Mouse (Mus musculus) forebrain, embryonic 12.5 days (tissue): ENCODE measurements at regions not wholly inside any gene's neighbourhood (a gene's known extent, or its start where the extent isn't known, plus 50 kb on each side); places are given as distances from the start of the nearest gene placed in this dataset.
"Not testable (repeated sequence)": the region's sequence is repeated elsewhere in the genome, so short reads cannot be mapped to it uniquely, and the experiment has no call there.

Experiments
- ATAC-seq: fragments of 200-750 bp; cut with Nextera tagmentation; 2 replicates; pipeline ENCODE4 v1.8.0; 2017; ENCODE audit warnings: moderate TSS enrichment; ENCODE audit not compliant: low FRiP score
- H3K27ac ChIP-seq: fragments of 300-500 bp; sonication (generic); 2 replicates; pipeline ENCODE4 v1.5.1; 2016; ENCODE audit warnings: mild to moderate bottlenecking
- H3K27me3 ChIP-seq: fragments of 300-500 bp; sonication (generic); 2 replicates; pipeline ENCODE4 v1.6.1; 2016; ENCODE audit warnings: mild to moderate bottlenecking
- H3K36me3 ChIP-seq: fragments of 300-500 bp; sonication (generic); replicated peaks from 2 replicates; pipeline ENCODE4 v1.6.1; 2016; ENCODE audit warnings: mild to moderate bottlenecking
- H3K4me1 ChIP-seq: fragments of 300-500 bp; sonication (generic); 2 replicates; pipeline ENCODE4 v1.6.1; 2016
- H3K4me2 ChIP-seq: fragments of 300-500 bp; sonication (generic); 2 replicates; pipeline ENCODE4 v1.6.1; 2016; ENCODE audit warnings: mild to moderate bottlenecking, moderate library complexity
- H3K4me3 ChIP-seq: fragments of 300-500 bp; sonication (generic); replicated peaks from 2 replicates; pipeline ENCODE4 v1.5.1; 2016; ENCODE audit warnings: mild to moderate bottlenecking
- H3K9ac ChIP-seq: fragments of 300-500 bp; sonication (generic); 2 replicates; pipeline ENCODE4 v1.6.1; 2016; ENCODE audit warnings: mild to moderate bottlenecking
- H3K9me3 ChIP-seq: fragments of 300-500 bp; sonication (generic); 2 replicates; pipeline ENCODE4 v1.6.1; 2016
- WGBS: fragments of 180-500 bp; shearing (Covaris S2); methylation state at CpG from one replicate; pipeline ENCODE4 v1.1.7; 2016; 5-methylcytosine and 5-hydroxymethylcytosine counted together

- H3K27ac ChIP-seq: no peak overlapping the region
- H3K4me1 ChIP-seq: no peaks in the 10 kb centered on the region
- ATAC-seq: no peak
- 84% methylated on average over 7 of the region's 7 CpGs for WGBS
- no peak overlapping the region for H3K4me3 ChIP-seq
- H3K9me3 ChIP-seq: no peaks in the 10 kb centered on the region
- H3K36me3 ChIP-seq: no peaks in the 10 kb centered on the region
- no peak overlapping the region for H3K4me2 ChIP-seq
- H3K27me3 ChIP-seq: no peaks in the 10 kb centered on the region
- no peak overlapping the region for H3K9ac ChIP-seq
Measured at GRCm38 (mm10) chr4:105844675-105845466, 55.2 kb downstream of the Gm12728 start.

- H3K4me3 ChIP-seq, H3K4me2 ChIP-seq, H3K27me3 ChIP-seq, H3K9me3 ChIP-seq, ATAC-seq, H3K27ac ChIP-seq, H3K36me3 ChIP-seq, H3K4me1 ChIP-seq, H3K9ac ChIP-seq: not testable (repeated sequence)
- WGBS: 89% methylated on average over 3 of the region's 3 CpGs
Measured at GRCm38 (mm10) chr4:105845998-105846989, 56.6 kb downstream of the Gm12728 start.

- 92% methylated on average over 6 of the region's 6 CpGs for WGBS
- Histone ChIP-seq H3K36me3 (no peaks in the 10 kb centered on the region), H3K9ac (no peak overlapping the region), H3K27me3 (no peaks in the 10 kb centered on the region), H3K9me3 (no peaks in the 10 kb centered on the region), H3K4me3 (no peak overlapping the region), H3K4me2 (no peak overlapping the region), H3K27ac (no peak overlapping the region), H3K4me1 (no peaks in the 10 kb centered on the region)
- ATAC-seq: no peak
Measured at GRCm38 (mm10) chr4:105853086-105853485, 63.4 kb downstream of the Gm12728 start.

- Histone ChIP-seq H3K36me3 (no peaks in the 10 kb centered on the region), H3K4me1 (no peaks in the 10 kb centered on the region), H3K9me3 (no peaks in the 10 kb centered on the region), H3K9ac (no peak overlapping the region), H3K27ac (no peak overlapping the region), H3K4me3 (no peak overlapping the region), H3K4me2 (no peak overlapping the region), H3K27me3 (no peaks in the 10 kb centered on the region)
- no peak for ATAC-seq
- whole genome bisulfite sequencing: 83% methylated on average over 15 of the region's 15 CpGs
Measured at GRCm38 (mm10) chr4:105859052-105859864, 69.6 kb downstream of the Gm12728 start.

GRCm38 (mm10) chr4:105860930-105861653, 71.4 kb downstream of the Gm12728 start:
- H3K27me3 ChIP-seq: no peaks in the 10 kb centered on the region
- no peak overlapping the region for H3K4me3 ChIP-seq
- no peaks in the 10 kb centered on the region for H3K4me1 ChIP-seq
- H3K4me2 ChIP-seq: no peak overlapping the region
- no peaks in the 10 kb centered on the region for H3K36me3 ChIP-seq
- 78% methylated on average over 11 of the region's 11 CpGs for WGBS
- ATAC-seq: no peak
- no peak overlapping the region for H3K9ac ChIP-seq
- H3K9me3 ChIP-seq: no peaks in the 10 kb centered on the region
- H3K27ac ChIP-seq: no peak overlapping the region

- H3K27me3 ChIP-seq: no peaks in the 10 kb centered on the region
- H3K4me3 ChIP-seq: no peak overlapping the region
- no peaks in the 10 kb centered on the region for H3K9me3 ChIP-seq
- no peak overlapping the region for H3K9ac ChIP-seq
- H3K4me1 ChIP-seq: no peaks in the 10 kb centered on the region
- ATAC-seq: no peak
- no peak overlapping the region for H3K4me2 ChIP-seq
- no peaks in the 10 kb centered on the region for H3K36me3 ChIP-seq
- no peak overlapping the region for H3K27ac ChIP-seq
Measured at GRCm38 (mm10) chr4:105861654-105862037, 72.0 kb downstream of the Gm12728 start.

- H3K36me3 ChIP-seq: no peaks in the 10 kb centered on the region
- no peak overlapping the region for H3K27ac ChIP-seq
- no peaks in the 10 kb centered on the region for H3K27me3 ChIP-seq
- H3K4me2 ChIP-seq: no peak overlapping the region
- WGBS: 87% methylated on average over 3 of the region's 3 CpGs
- no peak overlapping the region for H3K9ac ChIP-seq
- no peak for ATAC-seq
- no peak overlapping the region for H3K4me3 ChIP-seq
- H3K9me3 ChIP-seq: no peaks in the 10 kb centered on the region
- H3K4me1 ChIP-seq: no peaks in the 10 kb centered on the region
Measured at GRCm38 (mm10) chr4:105870512-105870911, 80.8 kb downstream of the Gm12728 start.

- no peaks in the 10 kb centered on the region for H3K9me3 ChIP-seq
- no peak overlapping the region for H3K9ac ChIP-seq
- WGBS: 83% methylated on average over 5 of the region's 5 CpGs
- no peaks in the 10 kb centered on the region for H3K36me3 ChIP-seq
- no peak for ATAC-seq
- H3K27ac ChIP-seq: no peak overlapping the region
- H3K4me3 ChIP-seq: no peak overlapping the region
- H3K4me2 ChIP-seq: no peak overlapping the region
- H3K4me1 ChIP-seq: peaks cover 4% of the 10 kb centered on the region; the same call in 1 of the 2 replicates
- no peaks in the 10 kb centered on the region for H3K27me3 ChIP-seq
Measured at GRCm38 (mm10) chr4:105877246-105877645, 87.6 kb downstream of the Gm12728 start.

- Histone ChIP-seq H3K9me3 (no peaks in the 10 kb centered on the region), H3K4me1 (peaks cover 4% of the 10 kb centered on the region; the same call in 1 of the 2 replicates), H3K36me3 (no peaks in the 10 kb centered on the region), H3K9ac (no peak overlapping the region), H3K27me3 (no peaks in the 10 kb centered on the region), H3K4me3 (no peak overlapping the region), H3K4me2 (no peak overlapping the region), H3K27ac (no peak overlapping the region)
- no peak for ATAC-seq
- WGBS: 79% methylated on average over 3 of the region's 3 CpGs
Measured at GRCm38 (mm10) chr4:105879891-105880290, 90.2 kb downstream of the Gm12728 start.

- Histone ChIP-seq H3K4me2 (no peak overlapping the region), H3K9ac (no peak overlapping the region), H3K4me3 (no peak overlapping the region), H3K27ac (no peak overlapping the region), H3K4me1 (peaks cover 4% of the 10 kb centered on the region; the same call in 1 of the 2 replicates), H3K27me3 (no peaks in the 10 kb centered on the region), H3K9me3 (no peaks in the 10 kb centered on the region), H3K36me3 (no peaks in the 10 kb centered on the region)
- 57% methylated on average over 3 of the region's 3 CpGs for WGBS
- no peak for ATAC-seq
Measured at GRCm38 (mm10) chr4:105884791-105885190, 95.1 kb downstream of the Gm12728 start.

GRCm38 (mm10) chr4:105891438-105891837, 101.8 kb downstream of the Gm12728 start:
- ATAC-seq: no peak
- 93% methylated on average over 4 of the region's 4 CpGs for WGBS
- Histone ChIP-seq H3K9ac (no peak overlapping the region), H3K4me1 (no peaks in the 10 kb centered on the region), H3K9me3 (no peaks in the 10 kb centered on the region), H3K27ac (no peak overlapping the region), H3K36me3 (no peaks in the 10 kb centered on the region), H3K27me3 (no peaks in the 10 kb centered on the region), H3K4me3 (no peak overlapping the region), H3K4me2 (no peak overlapping the region)
